Mouse (Mus musculus) left cerebral cortex, postnatal 4 days (tissue): ENCODE data around the gene Mrps18a. TPM values are rescaled to one million over a fixed set of nuclear protein-coding genes. Genes with fewer than 3 reads are reported as not detected.

Source experiments
- DNase-seq: peaks from one replicate; pipeline ENCODE4 v3.0.0-alpha.2; 2022
- intact Hi-C: fragments of 180-260 bp; cut with DNase I; formaldehyde crosslinking; loops from one replicate; pipeline ENCODE4 v1.15.1; 2025
- total RNA-seq, 2 experiments: library from RNA; stranded (reverse); gene quantifications; 2 replicates each; pipeline ENCODE4 v1.2.3; 2021

The Mrps18a gene
- total RNA-seq, 2 experiments from 2014 or later = 75.8 to 78.3 TPM

DNA sequence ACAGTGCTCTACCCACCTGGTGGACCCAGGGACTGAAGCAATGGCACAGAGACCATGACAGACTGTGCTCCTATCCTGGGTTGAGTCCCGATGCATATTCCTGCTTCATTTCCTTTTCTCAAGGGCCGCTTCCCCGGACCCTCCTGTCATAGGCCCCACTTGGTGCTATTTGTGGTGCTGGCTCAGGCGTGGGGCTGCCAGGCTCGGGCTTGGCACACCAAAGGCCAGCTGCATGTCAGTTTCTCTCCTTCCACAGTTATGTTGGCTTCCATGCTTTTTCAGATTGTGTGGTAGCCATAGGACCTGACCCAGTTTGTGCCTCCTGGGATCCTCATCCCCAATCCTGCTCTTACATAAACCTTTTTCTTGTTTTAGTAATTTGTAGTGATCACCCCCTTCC is 58.0 kb downstream of the Mrps18a start:
- DNase-seq = no peak
- intact Hi-C loops = no loop called here

- intact Hi-C loops = no loop called here
- DNase-seq = no peak
Measured at GRCm38 (mm10) chr17:46170538-46170937, 59.8 kb downstream of the Mrps18a start.

Other genes with a start within 250 kb of the Mrps18a start
- gene Vegfa, start 78.6 kb upstream of the Mrps18a start, total RNA-seq = 10 to 100 TPM; 77.7 to 94.5 TPM
- gene Rsph9, start 33.2 kb downstream of the Mrps18a start, total RNA-seq = 10 to 100 TPM; 40.0 to 43.8 TPM
- 10 to 100 TPM; 16.2 to 17.8 TPM for gene Mad2l1bp, start 42.6 kb downstream of the Mrps18a start, total RNA-seq
- 100 to 1,000 TPM; 111 TPM for gene Gtpbp2, start 50.0 kb downstream of the Mrps18a start, total RNA-seq
- 10 to 100 TPM in 1 of 2 experiments, 1 to 10 TPM in 1; 9.7 to 10.7 TPM for gene Polh, start 91.7 kb downstream of the Mrps18a start, total RNA-seq
- gene Xpo5, start 91.8 kb downstream of the Mrps18a start, total RNA-seq = 10 to 100 TPM; 45.0 to 46.3 TPM
- 10 to 100 TPM; 50.0 to 50.1 TPM for gene Polr1c, start 137.1 kb downstream of the Mrps18a start, total RNA-seq
- gene Yipf3, start 137.1 kb downstream of the Mrps18a start, total RNA-seq = 10 to 100 TPM; 55.3 to 56.7 TPM
- 10 to 100 TPM; 84.5 to 94.1 TPM for gene Lrrc73, start 142.5 kb downstream of the Mrps18a start, total RNA-seq
- 10 to 100 TPM; 35.5 to 44.3 TPM for gene Tjap1, start 172.0 kb downstream of the Mrps18a start, total RNA-seq
- gene Dlk2, start 186.4 kb downstream of the Mrps18a start, total RNA-seq = 10 to 100 TPM; 54.6 to 63.8 TPM
- 1 to 10 TPM; 9.7 to 9.9 TPM for gene Abcc10, start 217.4 kb downstream of the Mrps18a start, total RNA-seq